Mouse (Mus musculus): Measurements from ENCODE around the gene Scube1.

Gene Scube1

DNA sequence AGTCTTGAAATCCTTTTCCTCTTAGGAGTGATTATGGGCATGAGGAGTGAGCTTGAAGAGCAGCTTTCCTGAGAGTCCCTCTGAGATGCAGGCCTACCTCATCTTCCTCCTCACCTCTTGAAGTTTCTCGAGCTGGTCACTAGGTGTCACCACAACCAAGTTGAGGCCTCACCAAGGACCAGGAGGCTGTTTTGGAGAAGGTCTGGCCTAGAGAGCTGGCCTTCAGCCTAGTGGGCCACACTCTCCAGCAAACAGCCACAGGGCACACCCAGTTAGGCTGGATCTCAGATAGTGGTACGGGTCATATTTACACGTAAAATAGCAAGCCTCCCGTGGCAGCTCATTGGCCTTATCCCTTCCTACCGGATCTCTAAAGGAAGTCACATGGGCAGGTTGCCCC, 60.1 kb downstream of the Scube1 start:
- DNase-seq, result peak; percentile 19

DNA sequence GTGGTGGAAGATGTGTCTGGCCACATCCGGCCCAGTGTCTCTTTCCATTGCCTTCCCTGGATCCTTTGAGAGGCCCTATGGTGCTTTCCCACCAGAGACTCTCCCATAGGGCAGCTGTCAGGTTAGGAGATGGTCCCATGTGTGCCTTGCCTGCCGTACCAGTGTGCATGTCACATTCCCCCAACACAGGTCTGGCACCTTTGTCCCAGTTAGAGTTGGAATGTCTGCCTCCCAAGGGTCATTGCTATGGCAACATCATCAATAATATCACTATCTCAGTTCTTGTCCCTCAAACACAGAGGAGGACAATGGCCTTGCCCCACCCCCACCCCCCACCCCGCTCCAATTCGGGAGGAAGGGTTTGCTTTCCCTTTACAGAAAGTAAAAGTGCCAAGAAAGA, 61.8 kb downstream of the Scube1 start:
- no peak for DNase-seq

DNA sequence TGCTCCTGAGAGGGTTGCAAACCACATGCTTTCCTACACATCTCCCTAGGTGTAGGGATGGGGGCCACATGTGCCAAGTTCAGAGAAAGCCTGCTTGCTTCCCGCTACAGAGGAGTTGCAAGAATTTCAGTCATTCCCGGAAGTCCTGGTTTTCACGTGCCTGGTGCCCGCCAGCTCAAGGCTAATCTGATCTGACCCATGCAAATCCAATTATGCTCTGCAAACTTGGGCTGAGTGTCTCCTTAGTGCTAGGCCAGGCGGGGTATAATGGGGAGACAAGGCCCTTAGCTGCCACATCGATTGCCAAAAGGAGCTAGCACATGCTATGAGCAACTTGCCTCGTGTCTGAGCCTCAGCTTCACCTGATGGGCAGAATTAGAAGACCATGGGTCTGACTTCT, 62.7 kb downstream of the Scube1 start:
- no peak for DNase-seq

DNA sequence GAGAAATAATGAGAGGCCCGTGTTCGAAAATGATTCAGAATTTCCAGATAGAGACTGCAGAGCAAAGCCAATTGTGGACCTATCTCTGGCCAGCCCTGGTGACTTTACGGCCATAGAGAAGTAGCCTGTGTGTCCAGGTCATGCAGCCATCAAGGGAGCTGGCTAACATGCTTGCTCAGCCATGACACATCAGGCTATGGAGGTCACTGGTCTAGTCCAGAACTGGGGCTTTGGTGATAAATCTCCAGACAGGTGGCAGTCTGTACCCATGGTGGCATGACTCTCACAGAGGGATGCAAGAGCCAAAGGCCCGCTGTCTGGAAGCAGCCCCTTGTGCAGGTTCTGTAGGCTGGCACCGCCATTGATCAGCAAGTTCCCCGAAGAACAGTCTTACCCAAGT, 82.3 kb downstream of the Scube1 start:
- DNase-seq, result no peak

DNA sequence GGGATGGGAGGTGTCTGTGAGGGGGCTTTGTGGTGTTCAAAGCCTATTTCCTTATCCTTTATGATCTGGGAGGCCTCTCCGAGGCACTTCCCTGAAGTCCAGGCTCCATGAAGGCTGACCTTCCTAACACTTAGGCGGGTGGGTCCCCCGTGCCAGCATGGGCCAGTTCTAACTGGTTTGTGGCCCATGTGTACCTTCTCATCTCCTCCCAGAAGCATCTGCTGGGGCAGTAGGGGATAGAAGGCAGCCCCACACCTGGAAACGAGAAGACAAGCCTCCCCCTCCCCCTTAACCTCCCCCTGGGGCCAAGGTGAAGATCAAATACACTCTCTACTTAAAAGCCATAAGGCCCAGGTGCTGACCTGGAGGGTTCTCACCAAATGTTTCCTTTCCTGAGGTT, 84.6 kb downstream of the Scube1 start:
- no peak for DNase-seq

DNA sequence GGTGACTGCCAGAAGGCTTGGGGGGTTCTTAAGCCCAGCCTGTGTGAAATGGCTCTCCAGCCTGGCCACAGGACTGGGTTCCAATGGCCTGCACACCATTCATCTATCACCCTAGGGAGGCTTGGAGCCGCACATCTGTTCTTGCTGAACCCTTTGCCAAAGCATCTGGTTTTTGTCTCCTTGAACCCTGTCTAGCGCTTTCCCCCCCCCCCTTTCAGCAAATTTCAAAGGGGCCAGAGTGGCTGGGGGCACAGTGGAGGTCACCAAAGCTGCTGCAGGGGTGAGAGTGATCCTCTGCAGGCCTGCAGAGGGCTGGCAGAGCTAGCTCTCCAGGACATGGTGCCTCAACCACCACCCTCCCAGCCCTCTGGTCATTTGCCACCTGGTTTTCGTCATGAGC, 85.7 kb downstream of the Scube1 start:
- no peak for DNase-seq

DNA sequence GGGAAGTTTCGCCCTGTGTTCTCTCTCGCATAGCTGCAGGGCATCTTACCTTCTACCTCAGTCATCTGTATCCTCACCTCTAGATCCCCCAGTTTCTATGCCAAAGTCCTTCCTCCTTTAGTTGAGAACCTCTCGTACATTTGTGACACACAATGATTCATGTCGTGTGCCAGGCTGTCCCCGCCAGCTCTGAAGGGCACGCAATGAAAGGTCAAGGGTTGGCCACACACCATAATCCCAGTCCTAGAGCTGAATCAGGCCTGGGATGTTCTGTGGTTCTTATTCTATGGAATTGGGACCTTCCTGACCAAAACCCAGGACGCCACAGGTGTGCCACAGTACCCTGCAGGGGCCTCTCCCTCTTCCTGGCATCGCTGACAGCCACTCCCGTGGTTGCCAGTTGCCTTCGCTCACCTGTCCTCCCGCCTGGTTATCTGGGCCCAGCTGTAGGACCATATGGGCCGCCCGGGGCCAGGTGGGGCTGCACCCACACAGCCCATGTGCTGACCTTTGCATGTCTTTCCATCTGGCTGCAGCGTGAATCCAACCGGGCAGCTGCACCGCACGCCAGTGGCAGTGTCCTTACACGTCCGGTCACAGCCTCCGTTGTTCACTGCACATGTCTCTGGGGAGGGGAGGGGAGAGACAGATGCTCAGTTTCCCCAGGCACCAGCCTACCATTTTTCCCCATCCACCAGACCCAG, 86.5 kb downstream of the Scube1 start:
- no peak for DNase-seq

DNA sequence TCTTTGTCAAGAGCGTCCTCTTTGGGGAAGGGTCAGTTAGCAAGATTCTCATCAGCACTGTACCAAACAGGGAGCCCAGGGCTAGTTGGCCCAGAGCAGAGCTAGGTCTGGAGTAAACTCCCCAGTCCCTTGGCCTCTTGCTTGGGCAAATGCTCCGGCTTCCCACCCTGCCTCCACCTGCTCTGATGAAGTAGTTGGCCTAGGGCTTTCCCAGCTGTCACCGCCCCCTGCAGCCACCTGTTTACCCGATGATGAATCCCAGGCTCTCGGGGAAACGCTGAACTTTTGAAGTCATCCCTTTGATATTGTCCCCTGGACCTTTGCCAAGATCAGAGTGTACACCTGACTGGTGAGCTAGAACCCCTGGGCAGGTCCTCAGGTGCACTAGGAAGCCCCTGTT, 88.1 kb downstream of the Scube1 start:
- no peak for DNase-seq

DNA sequence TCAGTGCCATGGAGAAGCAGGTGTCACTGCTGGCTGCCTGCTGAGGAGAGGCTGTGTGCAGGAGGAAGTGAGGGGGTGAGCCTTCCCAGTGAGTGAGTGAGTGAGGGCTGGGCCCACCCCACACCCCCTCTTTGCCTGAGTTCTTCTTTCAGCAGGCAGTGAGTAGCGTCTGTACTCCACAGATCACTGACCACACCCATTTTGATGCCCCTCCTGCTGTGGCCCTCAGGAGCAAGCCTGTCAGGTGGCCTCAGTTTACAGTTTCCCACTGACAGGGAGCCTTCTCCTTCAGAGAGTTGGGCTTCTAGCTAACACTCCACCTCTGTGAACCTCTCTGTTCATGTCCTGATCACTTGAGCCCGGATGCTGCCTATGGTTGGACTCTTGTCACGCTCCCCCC, 89.6 kb downstream of the Scube1 start:
- no peak for DNase-seq

DNA sequence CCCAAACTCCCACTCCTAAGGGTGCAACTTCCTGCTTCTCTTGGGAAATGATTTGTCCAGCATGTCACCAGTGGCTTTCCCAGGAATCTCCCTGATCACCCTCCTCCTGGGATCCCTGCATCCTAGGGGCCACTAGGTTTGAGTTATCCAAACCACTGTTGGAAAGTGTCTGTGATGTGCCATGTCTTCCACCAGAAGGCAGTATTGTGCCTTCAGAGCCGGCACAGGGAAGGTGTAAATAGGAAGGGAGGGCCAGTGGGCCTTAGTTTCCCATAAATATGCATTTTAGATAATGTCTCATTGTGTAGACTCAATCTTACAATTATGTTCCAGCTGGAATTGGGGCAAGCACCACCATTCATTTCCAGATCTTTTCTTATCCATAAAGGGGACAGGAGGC, 90.7 kb downstream of the Scube1 start:
- no peak for DNase-seq

DNA sequence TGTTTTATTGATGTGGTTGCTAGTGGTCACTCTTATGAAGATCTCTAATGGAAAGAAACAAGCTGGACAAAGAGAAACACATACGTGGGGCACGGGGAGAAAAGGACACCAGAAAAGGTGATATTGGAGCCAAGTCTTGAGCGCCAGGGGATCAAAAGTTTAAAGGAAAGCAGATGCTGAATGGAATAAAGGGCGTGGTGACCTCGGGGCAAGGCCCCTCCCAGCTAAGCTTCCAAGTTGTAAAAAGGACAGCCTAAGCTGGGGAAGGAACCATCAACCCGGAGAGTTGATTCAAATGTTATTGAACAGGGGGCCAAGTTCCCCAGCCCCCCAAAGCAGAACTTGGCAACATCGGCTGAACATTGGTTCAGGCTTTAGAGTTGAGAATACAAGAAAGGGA, 93.8 kb downstream of the Scube1 start:
- DNase-seq, result no peak

DNA sequence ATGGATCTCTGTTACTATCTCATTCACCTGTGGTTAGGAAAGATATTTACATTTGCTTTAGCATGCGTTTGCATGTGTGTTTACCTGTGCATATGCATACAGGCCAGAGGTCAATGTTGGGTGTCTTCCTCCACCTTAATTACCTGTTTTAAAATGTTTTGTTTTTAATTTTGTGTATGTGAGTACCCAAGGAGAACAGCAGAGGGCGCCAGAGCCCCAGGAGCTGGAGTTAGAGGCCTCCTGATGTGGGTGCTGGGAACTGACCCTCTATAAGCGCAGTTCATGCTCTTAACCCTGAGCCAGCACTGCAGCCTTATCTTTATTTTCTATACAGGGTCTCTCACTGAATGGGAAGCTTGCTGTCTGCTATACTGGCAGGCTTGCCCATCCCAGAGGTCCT, 95.1 kb downstream of the Scube1 start:
- DNase-seq, result no peak

DNA sequence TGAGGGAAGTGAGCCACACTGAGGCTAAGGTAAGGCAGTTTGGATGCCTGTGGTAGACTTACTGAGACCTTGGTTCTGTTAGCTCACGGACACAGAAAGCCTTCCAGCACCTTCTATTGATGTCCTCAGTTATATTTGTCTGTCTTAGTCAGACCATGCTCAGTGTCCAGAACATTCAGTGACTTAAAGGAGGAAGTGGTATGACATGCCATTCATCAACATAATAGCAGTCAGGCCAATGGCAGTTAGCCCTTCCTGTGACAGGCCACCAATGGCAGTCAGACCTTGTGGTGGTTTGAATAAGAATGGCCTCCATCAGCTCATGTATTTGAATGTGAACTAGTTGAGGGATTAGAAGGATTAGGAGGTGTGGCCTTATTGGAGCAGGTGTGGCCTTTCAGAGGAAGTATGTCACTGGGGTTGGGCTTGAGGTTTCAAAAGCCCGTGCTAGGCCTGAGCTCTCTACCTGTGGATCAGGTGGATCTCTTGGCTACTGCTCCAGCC, 98.6 kb downstream of the Scube1 start:
- DNase-seq, result no peak

DNA sequence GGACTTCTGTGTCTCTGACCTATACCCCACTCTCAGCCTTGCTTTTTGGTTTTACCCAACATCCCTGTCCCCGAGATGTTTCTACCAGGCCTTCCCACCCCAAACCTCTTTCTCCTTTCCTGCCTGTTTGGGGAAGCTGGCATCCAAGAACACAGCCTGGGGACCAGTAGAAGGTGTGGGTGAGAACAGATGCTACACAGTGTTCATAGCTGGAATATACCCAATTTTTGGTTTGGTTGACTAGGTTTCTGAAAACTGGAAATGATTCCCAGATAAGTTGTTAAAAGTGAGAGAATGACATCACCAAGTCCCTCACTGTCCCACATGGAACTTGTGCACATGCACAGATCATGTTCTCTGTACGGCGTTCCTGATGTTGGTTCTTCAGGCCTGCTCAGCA, 109.6 kb downstream of the Scube1 start:
- no peak for DNase-seq

DNA sequence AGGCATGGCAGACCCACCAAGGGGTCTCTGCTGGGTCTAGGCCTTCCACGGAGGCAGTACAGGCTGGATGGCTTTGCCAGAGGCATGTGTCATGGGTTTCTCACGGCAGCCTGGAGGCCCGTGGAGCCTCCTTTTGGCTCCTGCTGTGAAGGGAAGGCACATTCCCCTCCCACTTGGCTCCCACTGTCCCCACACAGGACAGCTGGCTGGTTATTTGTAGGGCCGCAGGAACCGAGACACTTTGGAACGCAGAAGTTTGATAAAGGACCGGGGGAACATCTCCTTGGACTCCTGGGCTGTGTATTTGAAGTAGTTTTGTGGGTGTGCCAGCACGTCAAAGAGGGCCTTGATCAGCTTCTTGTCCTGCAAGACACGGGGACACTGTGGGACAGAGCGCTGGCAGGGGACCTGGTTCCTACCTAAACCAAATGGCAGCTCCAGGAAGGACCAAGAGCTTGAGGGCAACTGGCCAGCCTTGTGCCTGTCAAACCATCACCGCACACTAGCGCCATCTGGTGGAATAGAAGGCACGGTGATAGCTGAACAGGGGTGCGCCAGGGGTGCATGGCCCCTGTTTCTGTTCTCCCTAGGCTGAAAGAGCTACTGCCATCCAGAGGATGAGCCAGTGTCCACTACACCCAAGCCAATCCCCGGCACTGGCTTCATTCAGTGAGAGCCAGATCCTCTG, 117.6 kb downstream of the Scube1 start:
- peak; percentile 82 for DNase-seq

DNA sequence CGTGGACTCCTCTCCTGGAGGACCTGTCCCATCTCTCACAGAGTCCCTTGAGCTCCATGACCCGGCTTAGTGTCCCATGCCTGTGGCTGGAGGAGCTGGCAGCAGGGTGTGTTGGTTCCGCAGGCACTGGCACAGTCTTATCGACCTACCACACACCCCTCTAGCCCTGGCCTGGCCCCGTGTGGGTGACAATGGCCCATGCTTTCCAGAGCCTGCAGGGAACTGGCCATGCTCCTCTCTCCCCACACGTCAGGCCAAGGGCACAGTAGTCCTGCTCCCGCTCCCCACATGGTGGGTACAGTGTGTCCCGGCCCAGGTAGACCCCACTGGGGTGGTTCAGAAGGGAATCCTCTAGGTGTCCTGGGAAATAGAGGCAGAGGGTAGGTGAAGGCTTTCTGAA, 118.1 kb downstream of the Scube1 start:
- DNase-seq, result no peak

DNA sequence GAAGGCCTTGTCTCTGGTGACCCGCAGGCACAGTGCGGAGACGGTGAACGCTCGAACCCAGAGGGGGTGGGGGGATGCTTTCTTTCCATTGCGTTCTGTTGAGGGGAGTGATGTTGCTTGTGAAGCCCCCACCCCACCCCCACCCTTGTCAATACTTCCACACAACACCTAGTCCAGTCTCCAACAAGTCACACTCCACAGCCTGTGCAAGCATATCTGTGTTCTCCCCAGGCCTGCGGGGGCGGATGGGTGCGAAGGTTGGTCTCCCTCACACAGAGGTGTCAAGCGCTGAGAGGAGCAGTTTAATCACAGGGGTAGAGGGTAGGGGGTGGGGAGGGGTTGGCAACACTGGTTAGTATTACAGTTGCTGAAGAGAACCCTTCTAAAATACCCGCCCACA, 118.6 kb downstream of the Scube1 start:
- no peak for DNase-seq

DNA sequence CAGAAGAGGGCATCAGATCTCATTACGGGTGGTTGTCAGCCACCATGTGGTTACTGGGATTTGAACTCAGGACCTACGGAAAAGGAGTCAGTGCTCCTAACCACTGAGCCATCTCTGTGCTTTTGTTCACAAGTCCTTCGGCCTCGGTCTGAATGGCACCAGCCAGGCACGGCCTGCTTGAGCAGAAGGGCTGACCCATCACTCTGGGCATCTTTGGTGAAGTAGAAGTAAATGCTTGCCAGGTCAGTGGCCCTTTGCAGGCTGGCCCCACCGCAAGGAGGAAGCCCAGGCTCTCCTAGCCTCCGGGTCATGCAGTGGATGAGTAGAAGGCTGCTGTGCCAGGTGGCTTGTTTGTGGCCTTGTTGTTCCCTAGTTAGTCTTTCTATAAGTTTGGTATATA, 121.4 kb downstream of the Scube1 start:
- peak; percentile 50 for DNase-seq

DNA sequence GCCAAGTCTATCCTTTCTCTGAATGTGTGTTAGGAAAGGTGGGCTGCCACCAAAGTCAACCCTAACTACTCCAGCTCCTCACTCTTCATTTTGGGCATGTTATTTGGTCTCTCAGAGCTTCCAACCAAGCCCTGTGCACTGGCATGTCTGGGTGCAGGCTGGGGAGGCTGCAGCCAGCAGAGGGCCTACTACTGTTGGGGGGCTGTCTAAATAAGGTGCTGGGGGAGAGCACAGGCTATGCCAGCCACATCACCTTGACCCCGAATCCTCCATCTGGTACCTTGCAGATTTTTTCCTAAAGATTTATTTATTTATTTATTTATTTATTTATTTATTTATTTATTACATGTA, 121.8 kb downstream of the Scube1 start:
- peak; percentile 79 for DNase-seq

DNA sequence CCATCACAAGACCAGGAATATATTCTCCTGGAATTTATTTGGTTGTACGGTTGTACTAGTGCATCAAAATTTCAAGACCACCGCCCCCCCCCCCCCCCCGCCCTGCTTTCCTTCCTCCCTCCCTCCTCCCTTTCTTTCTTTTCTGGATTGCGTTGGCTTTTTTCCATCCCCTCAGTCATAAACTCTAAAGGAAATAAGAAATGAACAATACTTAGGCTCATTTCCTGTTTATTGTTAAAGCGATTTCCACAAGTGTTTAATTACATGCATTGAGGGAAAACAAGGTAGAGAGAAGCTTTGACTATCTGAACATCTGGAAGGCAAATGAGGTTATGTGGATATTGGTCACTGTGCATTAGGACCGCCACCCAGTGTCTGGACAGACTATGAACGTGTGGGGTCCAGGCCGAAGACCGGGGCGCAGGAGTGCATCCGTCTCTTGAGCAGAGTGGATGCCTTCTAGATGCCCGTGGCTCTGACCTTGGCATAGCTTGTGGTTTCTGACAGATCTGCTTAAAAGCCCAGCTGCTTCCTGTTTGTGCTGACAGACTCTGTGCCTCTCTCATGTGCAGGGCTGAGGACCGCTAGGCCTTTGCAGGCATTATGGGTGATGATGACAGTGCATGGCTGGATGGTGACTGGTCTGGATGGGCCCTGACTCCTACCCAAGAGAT, 122.3 kb downstream of the Scube1 start:
- DNase-seq, result peak; percentile 85

DNA sequence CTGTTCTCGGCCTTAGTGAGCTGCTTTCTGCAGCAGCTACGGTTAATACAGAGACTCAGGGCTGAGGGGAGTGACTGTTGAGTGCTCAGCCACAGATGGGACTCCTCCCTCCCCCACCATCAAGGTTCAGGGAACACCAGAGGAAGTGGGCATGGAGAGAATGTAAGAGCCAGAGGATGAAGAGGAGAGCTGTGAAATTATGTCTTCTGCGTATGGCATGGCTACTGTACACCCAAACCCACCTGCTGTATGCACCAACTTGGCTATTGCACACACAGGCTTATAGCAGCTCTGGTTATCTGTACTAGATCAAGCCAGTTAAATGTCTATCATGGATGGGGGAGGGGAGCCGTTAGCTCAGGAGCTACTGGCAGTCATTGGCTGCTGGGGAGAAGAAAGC, 123.6 kb downstream of the Scube1 start:
- DNase-seq, result peak; percentile 72

DNA sequence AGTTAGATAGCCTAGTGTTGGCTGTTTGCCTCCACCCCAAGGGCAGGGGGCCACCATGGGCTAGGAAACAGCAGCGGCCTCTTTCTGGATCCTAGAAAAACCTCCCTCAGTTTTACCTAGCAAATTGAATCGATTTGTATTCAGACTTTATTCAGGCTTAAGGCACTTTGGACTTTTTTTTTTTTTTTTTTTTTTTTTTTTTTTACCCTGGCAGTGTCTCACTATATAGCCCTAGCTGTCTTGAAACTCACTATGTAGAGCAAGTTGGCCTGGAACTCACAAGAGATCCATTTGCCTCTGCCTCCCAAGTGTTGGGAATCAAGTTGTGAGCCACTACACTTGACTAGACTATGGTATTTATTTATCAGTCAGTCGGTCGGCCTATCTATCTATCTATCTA, 128.0 kb downstream of the Scube1 start:
- DNase-seq, result no peak

DNA sequence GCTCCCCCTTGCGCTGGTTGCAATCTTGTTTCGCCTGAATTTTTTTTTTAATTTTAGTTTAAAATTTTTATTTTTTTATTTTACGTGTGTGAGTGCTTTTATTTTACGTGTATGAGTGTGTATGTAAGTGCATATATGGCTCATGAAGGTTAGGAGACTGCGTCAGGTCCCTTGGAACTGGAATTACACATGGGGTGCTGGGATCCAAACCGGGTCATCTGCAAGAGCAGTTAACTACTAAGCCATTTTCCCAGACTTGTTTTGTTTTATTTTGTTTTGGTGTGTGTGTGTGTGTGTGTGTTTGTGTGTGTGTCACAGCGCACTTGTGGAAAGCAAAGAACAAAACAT, 129.5 kb downstream of the Scube1 start:
- DNase-seq, result no peak

Measured in thymus, postnatal 14 days (tissue).